Mouse (Mus musculus): ENCODE data around the gene Tarbp1.
"Not testable (repeated sequence)": the region's sequence is repeated elsewhere in the genome, so short reads cannot be mapped to it uniquely, and the experiment has no call there.

Tarbp1 gene

DNA sequence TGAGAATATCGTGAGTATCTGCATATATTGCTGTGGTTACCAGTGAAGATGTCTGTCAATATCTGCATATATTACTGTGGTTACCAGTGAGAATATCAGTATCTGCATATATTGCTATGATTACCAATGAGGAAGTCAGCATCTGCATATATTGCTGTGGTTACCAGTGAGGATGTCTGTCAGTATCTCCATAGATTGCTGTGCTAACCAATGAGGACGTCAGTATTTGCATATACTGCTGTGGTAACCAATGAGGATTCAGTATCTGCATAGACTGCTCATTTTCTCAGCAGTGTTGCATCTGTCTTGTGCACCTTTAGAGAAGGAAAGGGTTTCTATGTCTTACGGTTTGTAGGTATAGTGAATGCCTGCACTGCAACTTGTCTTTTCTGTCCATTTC, 54.0 kb downstream of the Tarbp1 start:
- DNase-seq (ENCODE audit: extremely low read depth, low read depth), result peak; percentile 92

DNA sequence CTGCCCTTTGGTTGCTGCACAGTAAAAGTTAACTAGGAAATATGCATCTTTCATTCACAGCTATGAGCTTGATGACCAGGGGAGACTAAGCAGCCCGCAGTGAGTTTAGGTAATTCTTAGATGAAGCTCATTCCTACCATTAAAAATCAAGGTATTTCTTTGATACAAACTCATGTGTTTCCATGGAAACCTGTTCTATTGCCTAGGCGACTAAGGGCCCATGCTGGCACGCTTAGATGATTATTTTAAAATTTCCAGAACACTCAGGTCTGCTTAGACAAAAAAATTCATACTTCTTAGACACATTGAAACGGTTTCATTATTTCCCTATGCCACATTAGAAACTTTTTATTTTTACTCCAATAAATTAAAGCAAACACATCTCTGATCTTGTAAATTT, 69.8 kb downstream of the Tarbp1 start:
- no peak for DNase-seq (ENCODE audit: extremely low read depth, low read depth)

DNA sequence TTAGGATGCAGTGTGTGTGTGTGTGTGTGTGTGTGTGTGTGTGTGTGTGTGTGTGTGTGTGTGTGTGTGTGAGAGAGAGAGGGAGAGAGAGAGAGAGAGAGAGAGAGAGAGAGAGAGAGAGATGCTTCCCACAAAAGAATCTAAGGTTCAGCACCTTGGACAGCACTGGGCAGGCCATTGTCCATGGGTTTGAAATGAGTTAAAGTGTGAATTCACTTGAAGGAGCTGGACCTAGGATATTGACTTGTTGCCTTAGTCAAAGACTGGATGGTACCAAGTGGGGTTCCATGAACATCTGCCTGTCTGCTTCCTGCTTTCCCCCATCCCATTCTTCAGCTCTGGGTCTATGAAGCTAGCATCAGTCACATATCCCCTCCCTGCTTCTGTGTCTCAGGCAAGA, 70.3 kb downstream of the Tarbp1 start:
- not testable (repeated sequence) for DNase-seq (ENCODE audit: extremely low read depth, low read depth)

DNA sequence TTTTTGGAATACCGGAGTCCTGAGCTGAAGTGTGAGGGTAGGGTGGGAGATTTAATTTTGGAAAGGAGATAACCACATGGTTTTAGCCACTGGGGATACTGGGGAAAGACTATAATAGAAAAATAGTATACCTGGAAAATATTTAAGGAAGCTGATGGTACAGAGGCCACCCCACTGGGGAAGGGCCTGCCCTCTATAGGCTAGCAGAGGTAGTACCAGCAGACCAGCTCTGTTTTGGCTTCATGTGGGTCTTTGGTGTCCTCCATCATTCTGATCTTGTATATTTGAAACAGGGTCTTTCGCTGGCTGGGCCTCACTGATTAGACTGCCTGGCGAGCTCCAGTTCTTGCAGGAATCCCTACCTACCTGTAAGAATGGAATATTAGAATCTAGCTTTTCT, 76.5 kb downstream of the Tarbp1 start:
- no peak for DNase-seq (ENCODE audit: extremely low read depth, low read depth)

DNA sequence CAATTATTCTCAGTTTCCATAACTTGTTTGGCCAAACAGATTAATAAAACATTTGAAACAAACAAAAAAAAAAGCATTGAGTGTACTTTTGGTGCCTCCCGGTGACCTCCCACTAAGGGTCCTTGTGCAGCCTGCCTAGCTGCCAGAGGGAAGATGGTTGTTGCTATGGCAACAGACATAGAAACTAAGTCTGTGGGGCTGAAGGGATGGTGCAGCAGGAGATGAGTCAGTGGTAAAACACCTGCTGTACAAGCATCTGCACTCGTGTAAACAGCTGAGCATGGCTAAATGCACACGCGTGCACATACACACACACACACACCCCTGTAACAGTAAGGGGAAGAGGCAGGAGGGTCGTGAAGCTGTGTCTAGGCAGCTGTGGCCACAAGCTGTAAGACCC, 78.9 kb downstream of the Tarbp1 start:
- no peak for DNase-seq (ENCODE audit: extremely low read depth, low read depth)

DNA sequence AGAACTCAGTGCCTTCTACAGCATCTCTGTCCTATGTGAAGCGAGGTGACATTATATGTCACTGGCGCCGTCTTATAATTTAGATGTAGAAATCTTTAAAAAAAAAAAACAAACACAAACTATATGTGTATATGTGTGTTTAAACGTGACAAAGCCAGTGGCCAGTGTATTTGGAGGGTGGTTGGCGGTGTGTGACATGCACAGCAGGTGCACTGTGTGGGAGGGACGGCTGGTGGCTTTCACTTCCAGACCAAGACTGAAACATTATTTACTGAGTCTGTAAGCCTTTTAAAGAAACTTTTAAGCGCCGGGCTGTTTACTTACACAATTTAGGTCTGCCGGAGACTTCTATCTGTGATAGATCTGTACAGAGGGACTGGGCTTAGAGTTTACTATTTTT, 79.5 kb downstream of the Tarbp1 start:
- DNase-seq (ENCODE audit: extremely low read depth, low read depth), result no peak

DNA sequence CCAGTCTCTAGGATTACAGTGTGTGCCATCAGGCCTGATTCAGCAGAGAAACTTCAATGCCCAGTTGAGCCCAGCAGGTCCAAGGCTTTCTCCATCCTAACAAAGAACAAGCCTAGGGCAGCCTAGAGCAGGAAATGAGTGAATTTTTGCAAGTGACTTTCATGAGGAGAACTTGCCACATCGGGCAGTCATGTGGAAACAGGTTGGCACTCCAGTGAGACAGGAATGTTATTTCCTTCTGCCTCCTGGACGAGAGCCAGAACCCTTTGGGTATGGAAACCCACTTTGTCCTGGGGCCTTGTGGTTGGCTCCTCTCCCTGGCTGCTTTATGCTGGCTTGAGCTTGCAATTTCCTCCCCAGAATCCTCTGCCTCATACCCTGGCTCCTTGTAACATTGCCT, 83.3 kb downstream of the Tarbp1 start:
- DNase-seq (ENCODE audit: extremely low read depth, low read depth), result no peak

DNA sequence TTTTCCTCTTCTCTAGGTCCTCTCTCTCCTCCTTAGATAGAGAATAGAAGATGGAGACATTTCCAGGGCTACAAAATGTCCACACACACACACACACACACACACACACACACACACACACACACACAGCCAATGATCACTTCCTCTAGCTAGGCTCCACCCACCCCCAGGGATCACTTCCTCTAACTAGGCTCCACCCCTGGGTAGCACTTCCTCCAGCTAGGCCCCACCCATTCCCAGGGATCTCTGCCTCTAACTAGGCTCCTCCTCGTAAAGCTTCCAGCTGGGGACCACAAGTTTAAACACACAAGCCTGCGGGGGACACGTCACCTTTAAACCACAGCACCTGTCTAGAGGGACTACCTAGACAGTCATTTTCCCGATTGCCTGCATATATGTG, 87.3 kb downstream of the Tarbp1 start:
- DNase-seq (ENCODE audit: extremely low read depth, low read depth), result no peak

DNA sequence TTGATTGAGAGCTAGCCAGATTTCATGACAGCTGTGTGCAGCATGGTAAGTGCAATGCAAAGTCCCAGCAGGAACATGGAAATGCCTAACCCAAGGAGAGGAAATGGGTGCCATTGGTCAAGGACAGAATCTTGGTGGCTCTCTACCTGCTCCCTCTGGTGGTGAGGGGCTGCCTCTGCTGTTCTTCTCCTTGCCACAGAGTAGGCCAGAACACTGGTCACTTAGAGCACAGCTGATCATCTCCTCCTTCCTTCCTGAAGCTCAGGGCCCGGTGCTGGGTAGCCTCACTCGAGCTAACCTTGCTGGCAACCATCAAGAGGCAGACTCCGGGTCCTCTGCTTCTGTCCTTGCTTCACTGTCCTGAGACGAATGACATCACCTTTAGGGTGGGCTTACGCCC, 92.1 kb downstream of the Tarbp1 start:
- DNase-seq (ENCODE audit: extremely low read depth, low read depth), result no peak

DNA sequence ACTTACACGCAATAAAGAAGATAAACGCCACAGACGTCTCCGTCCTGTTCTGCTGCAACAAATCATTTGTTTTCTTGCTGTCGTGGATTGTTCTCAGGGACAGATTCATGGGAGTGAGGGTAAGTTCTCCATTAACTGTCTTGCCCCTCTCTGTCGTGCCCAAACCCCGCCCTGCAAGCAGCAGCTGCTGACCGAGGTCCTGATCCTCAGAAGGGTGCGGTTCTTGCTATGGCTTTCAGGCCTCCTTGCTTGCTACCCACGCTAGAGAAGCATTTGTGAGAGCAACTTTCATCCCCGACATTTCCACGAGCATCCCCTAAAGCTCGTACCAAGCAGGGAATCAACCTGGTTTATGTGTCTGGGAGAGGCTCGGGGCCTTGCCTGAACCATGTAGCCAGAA, 92.6 kb downstream of the Tarbp1 start:
- DNase-seq (ENCODE audit: extremely low read depth, low read depth), result no peak

DNA sequence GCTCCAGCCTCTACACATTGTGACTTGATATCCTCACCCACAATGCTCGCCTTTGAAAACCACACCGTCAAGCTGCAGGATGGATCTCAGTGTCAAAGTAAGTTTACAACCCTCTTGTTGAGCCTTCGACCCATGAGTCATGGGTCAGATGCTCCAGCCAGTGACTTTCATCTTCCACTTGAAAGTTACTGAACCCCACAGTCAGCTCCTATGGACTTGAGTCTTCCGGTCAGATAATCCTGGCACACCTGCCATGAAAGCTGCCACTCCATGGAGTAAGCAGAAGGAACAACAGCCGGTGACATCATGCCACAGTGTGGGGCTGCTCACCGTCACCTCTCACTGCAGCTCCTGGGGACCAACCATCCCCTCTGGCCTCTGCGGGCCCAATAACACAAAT, 93.6 kb downstream of the Tarbp1 start:
- DNase-seq (ENCODE audit: extremely low read depth, low read depth), result no peak

DNA sequence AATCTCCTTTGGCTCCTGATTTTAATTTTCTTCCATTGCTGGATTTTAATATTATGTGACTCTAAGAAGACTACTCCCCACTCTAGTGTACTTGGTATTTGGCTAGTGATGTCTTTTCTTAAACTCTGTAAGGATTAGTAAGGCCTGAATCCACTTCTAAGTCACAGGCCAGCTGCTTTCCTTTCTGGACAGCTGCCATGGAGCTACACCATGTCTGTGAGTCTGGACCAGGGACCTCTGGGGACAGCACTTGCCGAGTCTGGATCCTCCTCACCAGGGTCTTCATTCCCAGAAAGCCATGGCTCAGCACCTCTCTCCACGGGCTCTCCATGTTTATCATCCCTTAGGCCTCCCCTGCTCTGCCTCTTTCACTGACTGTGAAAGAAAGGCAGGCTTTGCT, 94.7 kb downstream of the Tarbp1 start:
- DNase-seq (ENCODE audit: extremely low read depth, low read depth), result no peak

DNA sequence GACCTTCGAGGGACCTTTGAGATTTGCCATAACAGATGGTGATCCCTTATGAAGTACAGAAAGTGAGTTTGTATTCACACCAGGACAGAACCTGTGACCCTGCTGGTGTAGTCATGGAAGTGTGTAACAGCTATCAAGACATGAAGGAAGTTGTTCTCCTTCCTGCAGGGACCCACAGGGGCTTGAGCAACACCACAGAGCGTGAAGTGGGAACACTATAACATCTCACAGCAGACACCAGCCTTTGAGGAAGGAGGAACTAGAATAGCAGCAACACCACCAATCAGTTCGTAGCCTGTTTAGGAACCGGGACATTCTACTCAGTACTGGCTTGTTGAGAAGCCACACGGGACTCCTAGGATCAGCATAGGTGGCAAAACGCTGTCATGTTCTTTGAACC, 95.3 kb downstream of the Tarbp1 start:
- no peak for DNase-seq (ENCODE audit: extremely low read depth, low read depth)

Measured in MEL-GATA-1-ER (cell line).